Mouse (Mus musculus): Measurements from ENCODE around the gene Nmral1. TPM values are rescaled to one million over a fixed set of nuclear protein-coding genes. Genes with fewer than 3 reads are reported as not detected.

Gene Nmral1
- polyA plus RNA-seq, 1 experiment from 2014 or later = 37.2 TPM

Other genes with a start within 250 kb of the Nmral1 start
- gene Srl, start 177.5 kb downstream of the Nmral1 start, polyA plus RNA-seq (2015; fragmentation: Nextera tagmentation; extraction: Ambion mirVana) = 177 and 181 TPM in 2 replicates
- gene Tfap4, start 159.5 kb downstream of the Nmral1 start, polyA plus RNA-seq (2015; fragmentation: Nextera tagmentation; extraction: Ambion mirVana) = 6.3 and 7.7 TPM in 2 replicates
- 19.9 and 23.5 TPM in 2 replicates for gene Glis2, start 124.6 kb downstream of the Nmral1 start, polyA plus RNA-seq (2015; fragmentation: Nextera tagmentation; extraction: Ambion mirVana)
- 136 and 139 TPM in 2 replicates for gene Pam16, start 94.4 kb downstream of the Nmral1 start, polyA plus RNA-seq (2015; fragmentation: Nextera tagmentation; extraction: Ambion mirVana)
- gene Vasn, start 79.4 kb downstream of the Nmral1 start, polyA plus RNA-seq (2015; fragmentation: Nextera tagmentation; extraction: Ambion mirVana) = 15.2 and 15.8 TPM in 2 replicates
- gene Dnaja3, start 79.4 kb downstream of the Nmral1 start, polyA plus RNA-seq (2015; fragmentation: Nextera tagmentation; extraction: Ambion mirVana) = 65.6 and 72.5 TPM in 2 replicates
- gene Coro7, start 39.6 kb downstream of the Nmral1 start, polyA plus RNA-seq (2015; fragmentation: Nextera tagmentation; extraction: Ambion mirVana) = 15.2 and 16.9 TPM in 2 replicates
- 92.8 and 96.0 TPM in 2 replicates for gene Hmox2, start 7.0 kb upstream of the Nmral1 start, polyA plus RNA-seq (2015; fragmentation: Nextera tagmentation; extraction: Ambion mirVana)
- 120 and 128 TPM in 2 replicates for gene Cdip1, start 70.9 kb upstream of the Nmral1 start, polyA plus RNA-seq (2015; fragmentation: Nextera tagmentation; extraction: Ambion mirVana)
- 0.15 and 0.32 TPM in 2 replicates for gene 4930562C15Rik, start 116.1 kb upstream of the Nmral1 start, polyA plus RNA-seq (2015; fragmentation: Nextera tagmentation; extraction: Ambion mirVana)
- 24.4 and 26.6 TPM in 2 replicates for gene Ubald1, start 161.0 kb upstream of the Nmral1 start, polyA plus RNA-seq (2015; fragmentation: Nextera tagmentation; extraction: Ambion mirVana)
- 107 TPM in 2 replicates for gene Mgrn1, start 166.9 kb upstream of the Nmral1 start, polyA plus RNA-seq (2015; fragmentation: Nextera tagmentation; extraction: Ambion mirVana)
- gene Nudt16l1, start 219.4 kb upstream of the Nmral1 start, polyA plus RNA-seq (2015; fragmentation: Nextera tagmentation; extraction: Ambion mirVana) = 105 and 113 TPM in 2 replicates
- gene Anks3, start 244.8 kb upstream of the Nmral1 start, polyA plus RNA-seq (2015; fragmentation: Nextera tagmentation; extraction: Ambion mirVana) = 31.8 and 32.3 TPM in 2 replicates